Mouse (Mus musculus): ENCODE measurements around the gene 4933406M09Rik. TPM values are rescaled to one million over a fixed set of nuclear protein-coding genes. Genes with fewer than 3 reads are reported as not detected.

The 4933406M09Rik gene
- not detected in 2 replicates for polyA plus RNA-seq (2016; fragmentation: Nextera tagmentation; extraction: Ambion mirVana)

GRCm38 (mm10) chr1:134385666-134386065 is at the start of gene 4933406M09Rik:
Gene 4933406M09Rik, plus strand, starts transcription at chr1:134385940.
- Histone ChIP-seq H3K27me3 (ENCODE audit: low read depth, poor library complexity, severe bottlenecking) (0 out of 2 replicates have a peak, but pooled peaks cover 6% of the 10 kb centered on the region), H3K4me1 (peaks cover 8% of the 10 kb centered on the region), H3K4me3 (no peak within 1 kb of the TSS), H3K36me3 (no peaks in the 10 kb centered on the region), H3K9me3 (replicated peaks) (no peaks in the 10 kb centered on the region), H3K27ac (no peak within 1 kb of the TSS)
- 92% methylated on average over 1 of the region's 1 CpGs for WGBS
- DNase-seq (ENCODE audit: low spot score): no peak

DNA sequence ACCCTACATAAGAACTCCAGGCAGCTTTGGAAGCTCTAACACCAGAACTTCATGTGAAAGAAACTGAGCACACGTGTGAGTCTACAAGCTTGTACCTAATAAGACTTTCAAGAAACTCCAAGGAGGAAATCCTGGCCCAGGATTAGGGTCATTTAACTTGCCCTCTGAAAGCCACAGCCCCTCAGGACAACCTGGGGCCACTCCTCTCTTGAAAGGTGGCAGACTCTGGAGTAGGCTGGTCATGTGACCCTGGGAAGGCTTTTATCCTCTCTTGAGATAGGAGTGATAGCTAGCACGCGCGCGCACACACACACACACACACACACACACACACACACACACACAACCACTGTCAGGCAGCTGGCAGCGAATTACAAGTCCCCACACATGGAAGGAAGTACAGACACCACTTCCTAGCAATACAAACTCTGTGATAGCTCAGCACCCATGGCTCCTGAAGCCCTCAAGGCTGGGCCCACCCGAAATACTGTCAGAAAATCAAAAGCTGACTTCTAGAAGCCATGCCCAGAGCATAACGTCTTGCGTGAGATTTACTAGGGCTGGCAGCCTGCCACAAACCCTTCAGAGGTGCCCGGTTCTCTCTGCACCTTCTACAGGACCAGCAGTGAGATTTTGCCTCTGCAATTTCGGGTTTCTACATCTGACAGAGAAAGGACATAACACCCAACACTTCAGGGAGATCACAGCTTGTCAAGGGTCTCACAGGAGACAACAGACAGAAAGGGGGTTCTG is 48.6 kb upstream of the 4933406M09Rik start:
- no peak overlapping the region for H3K27ac ChIP-seq
- peaks cover 16% of the 10 kb centered on the region; the same call in 1 of the 2 replicates for H3K4me1 ChIP-seq
- H3K27me3 ChIP-seq (ENCODE audit: low read depth, poor library complexity, severe bottlenecking): no peaks in the 10 kb centered on the region
- H3K9me3 ChIP-seq (replicated peaks): no peaks in the 10 kb centered on the region
- DNase-seq (ENCODE audit: low spot score): no peak
- WGBS: 86% methylated on average over 11 of the region's 11 CpGs
- no peak overlapping the region for H3K4me3 ChIP-seq
- H3K36me3 ChIP-seq: no peaks in the 10 kb centered on the region

- H3K4me1 ChIP-seq: peaks cover 16% of the 10 kb centered on the region
- H3K36me3 ChIP-seq: no peaks in the 10 kb centered on the region
- WGBS: 91% methylated on average over 7 of the region's 7 CpGs
- H3K4me3 ChIP-seq: no peak overlapping the region
- DNase-seq (ENCODE audit: low spot score): no peak
- no peaks in the 10 kb centered on the region for H3K9me3 ChIP-seq (replicated peaks)
- no peak overlapping the region for H3K27ac ChIP-seq
- no peaks in the 10 kb centered on the region for H3K27me3 ChIP-seq (ENCODE audit: low read depth, poor library complexity, severe bottlenecking)
Observed at GRCm38 (mm10) chr1:134339162-134339561, 46.6 kb upstream of the 4933406M09Rik start.

DNA sequence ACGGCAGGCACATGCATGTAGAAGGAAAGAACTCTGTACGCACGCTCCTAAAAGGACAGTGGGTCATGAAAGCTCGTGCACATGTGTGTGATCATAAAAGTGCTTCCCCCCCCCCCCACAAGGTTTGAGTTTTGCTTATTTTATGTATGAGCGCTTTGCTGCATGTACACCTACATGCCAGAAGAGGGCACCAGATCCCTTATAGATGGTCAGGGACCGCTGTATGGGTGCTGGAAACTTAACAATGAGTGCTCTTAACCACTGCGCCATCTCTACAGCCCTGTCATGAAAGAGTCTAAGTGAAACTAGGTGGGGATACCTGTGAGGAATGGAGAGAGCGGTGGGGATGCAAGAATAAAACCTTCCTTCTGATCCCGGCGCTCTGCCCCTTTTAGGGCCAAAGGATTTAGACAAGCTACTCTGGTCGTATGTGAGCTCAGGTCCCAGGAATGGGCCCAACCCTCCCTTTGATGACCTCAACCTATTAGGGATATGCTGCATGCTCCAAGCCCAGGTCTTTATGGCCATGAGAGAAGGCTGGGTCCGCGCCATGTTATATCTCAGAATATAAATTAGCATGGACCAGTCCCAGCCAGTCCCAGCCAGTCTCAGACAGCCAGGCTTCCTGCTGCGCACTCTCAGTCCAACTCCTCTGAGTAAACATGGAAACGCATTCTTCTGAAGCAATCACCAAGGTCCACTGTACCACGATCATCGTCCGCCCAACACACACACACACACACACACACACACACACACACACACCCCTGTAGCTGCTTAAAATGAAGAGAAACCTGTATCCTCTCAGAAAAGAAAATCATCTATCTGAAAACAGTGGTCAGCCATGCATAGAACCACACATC is 45.8 kb upstream of the 4933406M09Rik start:
- Histone ChIP-seq H3K4me1 (peaks cover 23% of the 10 kb centered on the region), H3K4me3 (no peak overlapping the region), H3K36me3 (no peaks in the 10 kb centered on the region), H3K9me3 (replicated peaks) (no peaks in the 10 kb centered on the region), H3K27me3 (ENCODE audit: low read depth, poor library complexity, severe bottlenecking) (no peaks in the 10 kb centered on the region), H3K27ac (no peak overlapping the region)
- WGBS: 95% methylated on average over 18 of the region's 18 CpGs
- DNase-seq (ENCODE audit: low spot score): peak; percentile 25

DNA sequence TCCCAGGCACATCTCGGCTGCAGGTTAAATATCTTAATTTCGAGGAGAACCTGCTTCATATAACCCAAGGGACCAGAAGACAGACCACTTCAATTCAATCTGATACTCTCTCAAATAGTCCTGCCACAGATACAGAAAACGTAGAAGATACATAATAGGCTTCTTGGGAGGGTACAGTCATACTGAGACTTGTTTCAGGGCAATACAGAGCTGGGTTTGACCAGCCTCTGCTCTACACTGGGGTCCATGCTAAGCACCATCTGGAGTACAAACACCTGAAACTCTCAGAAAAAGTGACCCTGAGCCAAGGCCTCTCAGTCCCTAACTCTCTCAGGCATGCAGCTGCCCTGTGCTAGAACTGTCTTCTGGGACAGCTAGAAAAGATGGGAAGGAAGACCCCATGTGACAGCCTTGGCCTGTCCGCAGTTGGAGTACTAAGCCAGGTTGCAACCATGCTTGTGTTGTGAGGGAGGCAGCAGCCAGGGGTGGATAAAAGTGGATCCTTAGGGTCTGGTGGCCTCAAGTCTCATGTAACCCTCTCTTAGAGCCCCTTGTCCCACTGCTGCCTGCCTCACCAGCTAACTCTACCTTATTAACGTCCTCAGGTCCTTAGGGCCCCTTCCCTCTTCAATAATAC is 44.0 kb upstream of the 4933406M09Rik start:
- Histone ChIP-seq H3K27me3 (ENCODE audit: low read depth, poor library complexity, severe bottlenecking) (no peaks in the 10 kb centered on the region), H3K36me3 (peaks cover 12% of the 10 kb centered on the region), H3K4me1 (peaks cover 15% of the 10 kb centered on the region), H3K9me3 (replicated peaks) (no peaks in the 10 kb centered on the region), H3K4me3 (no peak overlapping the region), H3K27ac (no peak overlapping the region)
- 82% methylated on average over 5 of the region's 5 CpGs for WGBS
- peak; percentile 21 for DNase-seq (ENCODE audit: low spot score)

DNA sequence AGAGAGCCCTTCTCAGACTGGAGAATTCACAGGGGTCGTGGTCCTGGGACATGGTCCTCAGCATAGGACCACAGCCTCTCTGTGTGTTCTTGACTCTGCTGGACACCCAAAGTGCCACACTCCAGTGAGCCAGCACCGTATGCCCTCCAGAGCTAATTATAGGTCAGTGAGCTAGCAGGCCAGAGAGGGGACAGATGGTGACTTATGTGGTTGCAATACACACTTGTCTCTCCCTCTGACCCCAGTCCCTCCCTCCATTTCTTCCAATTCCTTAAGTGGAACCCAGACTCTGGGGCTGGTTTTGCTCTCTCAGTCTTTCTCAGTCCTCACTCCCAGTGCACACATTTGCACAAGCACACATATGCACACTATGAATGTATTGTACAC is 43.5 kb upstream of the 4933406M09Rik start:
- Histone ChIP-seq H3K4me3 (no peak overlapping the region), H3K4me1 (peaks cover 15% of the 10 kb centered on the region), H3K27ac (no peak overlapping the region), H3K9me3 (replicated peaks) (no peaks in the 10 kb centered on the region), H3K27me3 (ENCODE audit: low read depth, poor library complexity, severe bottlenecking) (no peaks in the 10 kb centered on the region), H3K36me3 (peaks cover 17% of the 10 kb centered on the region)
- 68% methylated on average over 2 of the region's 2 CpGs for WGBS
- peak; percentile 25 for DNase-seq (ENCODE audit: low spot score)

DNA sequence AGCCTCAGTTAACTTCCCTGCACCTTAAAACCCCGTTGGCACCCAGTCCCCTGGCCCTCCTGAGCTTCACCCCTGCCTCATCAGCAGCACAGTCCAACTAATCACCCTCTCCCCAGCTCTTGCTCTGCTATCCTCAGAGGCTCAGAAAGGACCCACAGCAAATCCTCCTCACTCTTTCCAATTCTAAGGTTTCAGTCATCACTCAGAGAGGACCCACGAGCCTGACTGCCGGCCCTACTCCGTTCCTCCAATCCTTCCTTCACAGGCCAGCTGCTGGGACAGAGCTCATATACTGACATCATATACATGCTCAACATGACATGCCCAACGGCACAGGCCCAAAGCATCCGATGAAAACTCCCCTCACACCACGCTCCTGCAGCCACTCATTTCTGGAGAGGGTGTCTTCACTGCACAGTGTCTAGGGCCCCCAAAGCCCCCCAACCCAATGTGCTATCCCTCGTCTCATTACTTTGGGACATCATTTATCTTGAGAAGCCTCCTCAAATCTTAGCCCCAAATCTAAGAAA is 42.9 kb upstream of the 4933406M09Rik start:
- 84% methylated on average over 8 of the region's 8 CpGs for WGBS
- peaks cover 23% of the 10 kb centered on the region for H3K36me3 ChIP-seq
- H3K27ac ChIP-seq: no peak overlapping the region

DNA sequence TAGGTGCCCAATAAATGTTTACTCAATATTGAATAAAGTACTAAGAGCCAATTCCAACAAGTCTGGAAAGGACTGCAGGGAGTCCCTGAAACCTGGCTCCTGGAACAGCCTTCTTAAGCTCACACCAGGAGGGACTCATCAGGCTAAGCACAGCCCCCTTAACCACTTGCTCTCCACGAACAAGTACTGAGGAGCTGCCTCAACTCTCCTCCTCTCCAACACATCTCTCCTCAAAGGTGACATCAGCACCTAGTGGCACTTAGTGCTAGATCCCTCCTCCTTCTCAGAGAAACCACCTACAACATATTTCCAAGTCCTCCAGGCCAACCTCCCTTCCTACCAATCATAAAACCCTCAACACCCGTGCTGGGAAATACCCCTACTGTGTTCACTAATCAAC is 42.2 kb upstream of the 4933406M09Rik start:
- Histone ChIP-seq H3K27ac (no peak overlapping the region; the same call in 1 of the 2 replicates), H3K27me3 (ENCODE audit: low read depth, poor library complexity, severe bottlenecking) (no peaks in the 10 kb centered on the region), H3K36me3 (peaks cover 29% of the 10 kb centered on the region), H3K4me1 (peaks cover 15% of the 10 kb centered on the region), H3K9me3 (replicated peaks) (no peaks in the 10 kb centered on the region), H3K4me3 (peak overlapping the region; percentile 58)
- DNase-seq (ENCODE audit: low spot score): no peak
- 8% methylated on average over 2 of the region's 2 CpGs for WGBS

More for the DNA sequence above, 42.9 kb upstream of the 4933406M09Rik start:
- H3K4me1 ChIP-seq: peaks cover 15% of the 10 kb centered on the region
- H3K4me3 ChIP-seq: no peak overlapping the region
- no peaks in the 10 kb centered on the region for H3K9me3 ChIP-seq (replicated peaks)
- H3K27me3 ChIP-seq (ENCODE audit: low read depth, poor library complexity, severe bottlenecking): no peaks in the 10 kb centered on the region
- peak; percentile 27 for DNase-seq (ENCODE audit: low spot score)

DNA sequence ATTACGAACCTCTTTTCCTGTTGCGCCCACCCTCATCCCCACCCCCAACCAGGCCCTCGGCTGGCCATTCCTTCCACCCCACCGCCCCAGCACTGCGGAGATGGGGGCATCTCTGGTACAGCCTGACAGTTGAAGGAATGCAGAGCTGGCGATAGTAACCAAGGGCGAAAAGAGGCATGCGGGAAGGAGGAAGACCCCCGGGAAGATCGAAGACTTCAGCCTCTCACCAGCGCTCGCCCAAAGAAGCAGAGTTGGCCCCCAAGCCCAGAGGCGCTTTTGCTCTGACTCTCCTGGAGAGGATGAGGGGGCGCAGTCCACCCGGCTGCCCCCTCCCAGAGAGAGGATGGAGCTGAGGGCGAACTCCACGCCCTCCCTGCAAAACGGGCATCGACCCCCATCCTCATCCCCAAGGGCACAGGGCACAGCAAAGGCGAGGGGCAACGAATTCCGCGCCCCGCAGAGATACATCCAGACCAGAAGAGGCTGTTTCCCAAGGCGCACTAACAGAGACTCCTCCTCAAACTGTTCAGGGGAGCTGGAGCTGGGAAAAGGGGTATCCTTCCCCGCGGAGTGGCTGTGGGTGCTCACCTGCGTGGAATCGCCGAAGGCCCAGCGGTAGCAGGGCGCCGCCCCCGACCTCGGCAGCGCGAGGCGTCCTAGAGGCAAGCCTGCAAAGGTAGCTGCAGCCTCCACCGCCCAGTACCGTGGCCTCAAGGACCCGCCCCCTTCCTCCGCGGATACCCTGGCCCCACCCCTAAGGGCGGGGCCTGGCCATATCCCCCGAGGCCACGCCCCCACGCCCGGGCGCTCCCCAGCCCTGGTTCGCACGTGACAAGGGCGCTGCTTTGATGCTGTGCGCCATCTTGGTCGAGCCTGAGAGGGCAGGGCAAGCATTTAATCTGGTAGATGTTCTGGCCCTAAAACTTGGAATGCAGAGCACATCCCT is 41.5 kb upstream of the 4933406M09Rik start:
- H3K27ac ChIP-seq: peak overlapping the region; percentile 72

DNA sequence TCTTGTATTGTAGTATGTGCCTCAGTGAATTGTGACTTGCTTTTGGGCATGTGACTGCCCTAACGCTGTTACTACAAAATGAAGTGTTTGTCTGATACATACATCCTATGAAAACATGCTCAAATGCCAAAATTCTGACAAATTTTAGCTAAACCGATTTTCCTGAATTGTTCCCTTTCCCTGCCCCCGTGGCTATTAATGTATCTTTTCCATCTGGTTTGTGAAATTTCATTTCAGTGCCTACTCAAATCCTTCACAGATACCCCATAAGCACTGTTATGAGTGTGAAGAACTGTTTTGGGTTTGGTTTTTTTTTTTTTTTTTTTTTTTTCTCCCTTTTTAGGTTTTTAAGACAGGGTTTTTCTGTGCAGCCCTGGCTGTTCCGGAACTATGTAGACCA is 40.7 kb upstream of the 4933406M09Rik start:
- peaks cover 15% of the 10 kb centered on the region for H3K4me1 ChIP-seq
- H3K27me3 ChIP-seq (ENCODE audit: low read depth, poor library complexity, severe bottlenecking): no peaks in the 10 kb centered on the region
- 76% methylated on average over 4 of the region's 4 CpGs for WGBS
- peak overlapping the region; percentile 58; the same call in 1 of the 2 replicates for H3K4me3 ChIP-seq
- no peaks in the 10 kb centered on the region for H3K9me3 ChIP-seq (replicated peaks)
- H3K36me3 ChIP-seq: peaks cover 41% of the 10 kb centered on the region
- DNase-seq (ENCODE audit: low spot score): peak; percentile 22
- peak overlapping the region; percentile 72 for H3K27ac ChIP-seq

More for the DNA sequence above, 41.5 kb upstream of the 4933406M09Rik start:
- Histone ChIP-seq H3K36me3 (peaks cover 33% of the 10 kb centered on the region), H3K9me3 (replicated peaks) (no peaks in the 10 kb centered on the region), H3K27me3 (ENCODE audit: low read depth, poor library complexity, severe bottlenecking) (no peaks in the 10 kb centered on the region), H3K4me3 (peak overlapping the region; percentile 58), H3K4me1 (peaks cover 15% of the 10 kb centered on the region)
- under 1% methylated on average over 54 of the region's 54 CpGs for WGBS
- peak; percentile 97 for DNase-seq (ENCODE audit: low spot score)

- no peak for DNase-seq (ENCODE audit: low spot score)
- Histone ChIP-seq H3K4me3 (no peak overlapping the region), H3K4me1 (peaks cover 15% of the 10 kb centered on the region), H3K27ac (no peak overlapping the region), H3K27me3 (ENCODE audit: low read depth, poor library complexity, severe bottlenecking) (no peaks in the 10 kb centered on the region), H3K9me3 (replicated peaks) (no peaks in the 10 kb centered on the region), H3K36me3 (peaks cover 69% of the 10 kb centered on the region)
- 90% methylated on average over 9 of the region's 9 CpGs for WGBS
Observed at GRCm38 (mm10) chr1:134347791-134348190, 37.9 kb upstream of the 4933406M09Rik start.
